Mouse (Mus musculus) lung, embryonic 16.5 days (tissue): ENCODE data around the gene Trim47. TPM values are rescaled to one million over a fixed set of nuclear protein-coding genes. Genes with fewer than 3 reads are reported as not detected.

ENCODE experiments used
- ATAC-seq: fragments of 200-750 bp; cut with Nextera tagmentation; 2 replicates; pipeline ENCODE4 v1.8.0; 2017; ENCODE audit warnings: low read depth, mild to moderate bottlenecking, moderate library complexity
- H3K27ac ChIP-seq: fragments of 300-500 bp; sonication (generic); 2 replicates; pipeline ENCODE4 v1.5.1; 2014; ENCODE audit warnings: mild to moderate bottlenecking, control low read depth, low read length
- H3K27me3 ChIP-seq: fragments of 300-500 bp; sonication (generic); 2 replicates; pipeline ENCODE4 v1.6.1; 2014; ENCODE audit warnings: low read depth, low read length, mixed read lengths; ENCODE audit not compliant: control insufficient read depth, insufficient read depth
- H3K36me3 ChIP-seq: fragments of 300-500 bp; sonication (generic); 2 replicates; pipeline ENCODE4 v1.6.1; 2014; ENCODE audit warnings: low read length; ENCODE audit not compliant: control insufficient read depth, insufficient read depth
- H3K4me1 ChIP-seq: fragments of 300-500 bp; sonication (generic); replicated peaks from 2 replicates; pipeline ENCODE4 v1.6.1; 2014; ENCODE audit warnings: low read length, mixed read lengths; ENCODE audit not compliant: control insufficient read depth, insufficient read depth
- H3K4me2 ChIP-seq: fragments of 300-500 bp; sonication (generic); 2 replicates; pipeline ENCODE4 v1.6.1; 2014; ENCODE audit warnings: low read depth, low read length, control low read depth
- H3K4me3 ChIP-seq: fragments of 300-500 bp; sonication (generic); 2 replicates; pipeline ENCODE4 v1.5.1; 2014; ENCODE audit warnings: mild to moderate bottlenecking, low read length, control low read depth
- H3K9ac ChIP-seq: fragments of 300-500 bp; sonication (generic); 2 replicates; pipeline ENCODE4 v1.6.1; 2014; ENCODE audit warnings: low read length, control low read depth
- H3K9me3 ChIP-seq: fragments of 300-500 bp; sonication (generic); 2 replicates; pipeline ENCODE4 v1.6.1; 2016; ENCODE audit warnings: low read length; ENCODE audit not compliant: control insufficient read depth
- WGBS: fragments of 180-500 bp; shearing (Covaris S2); extraction: QIAGEN DNeasy Blood & Tissue Kit; methylation state at CpG from one replicate; pipeline ENCODE4 v1.1.7; 2014; 5-methylcytosine and 5-hydroxymethylcytosine counted together
- polyA plus RNA-seq: library from polyadenylated mRNA; unstranded; fragments of >200 nt; fragmentation: Nextera tagmentation; extraction: Ambion mirVana; gene quantifications from 2 replicates; pipeline ENCODE4 v1.2.1, GENCODE M21; 2015

Gene Trim47
- polyA plus RNA-seq, 1 experiment from 2014 or later = 20.4 TPM

GRCm38 (mm10) chr11:116163002-116163401, 36.0 kb upstream of the Trim47 start:
- no peaks in the 10 kb centered on the region for H3K9me3 ChIP-seq
- H3K9ac ChIP-seq = no peak overlapping the region
- no peak overlapping the region for H3K27ac ChIP-seq
- H3K4me2 ChIP-seq = no peak overlapping the region
- H3K36me3 ChIP-seq = peaks cover 9% of the 10 kb centered on the region
- H3K4me3 ChIP-seq = no peak overlapping the region
- 49% methylated on average over 9 of the region's 9 CpGs for WGBS
- H3K27me3 ChIP-seq = no peaks in the 10 kb centered on the region
- peaks cover 15% of the 10 kb centered on the region for H3K4me1 ChIP-seq
- no peak for ATAC-seq

DNA sequence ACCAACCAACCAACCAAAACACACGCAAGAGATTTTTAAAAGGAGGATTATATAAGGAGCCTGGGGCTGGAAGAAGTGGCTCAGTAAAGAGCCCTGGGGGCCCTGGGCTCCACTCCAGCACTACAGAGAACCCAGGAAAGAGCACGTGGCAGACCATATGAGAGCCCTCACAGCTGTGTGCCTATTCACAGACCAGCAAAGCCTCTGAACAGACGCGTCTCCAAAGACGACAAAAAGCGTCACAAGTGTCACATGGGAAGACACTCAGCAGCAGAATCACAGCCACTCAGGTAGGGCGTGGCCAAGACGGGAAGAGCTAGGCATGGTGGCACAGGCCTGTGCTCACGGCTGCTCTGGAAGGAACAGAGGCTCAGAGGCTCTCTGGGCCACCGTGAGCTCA, 35.1 kb upstream of the Trim47 start:
- Histone ChIP-seq H3K4me2 (no peak overlapping the region), H3K4me1 (peaks cover 15% of the 10 kb centered on the region), H3K9me3 (no peaks in the 10 kb centered on the region), H3K36me3 (peaks cover 9% of the 10 kb centered on the region), H3K4me3 (no peak overlapping the region), H3K27ac (no peak overlapping the region), H3K27me3 (no peaks in the 10 kb centered on the region), H3K9ac (no peak overlapping the region)
- 65% methylated on average over 10 of the region's 10 CpGs for WGBS
- 0 out of 2 replicates have a peak, but pooled peaks have one; percentile 52 for ATAC-seq

- no peaks in the 10 kb centered on the region for H3K27me3 ChIP-seq
- no peak overlapping the region for H3K27ac ChIP-seq
- H3K9ac ChIP-seq = no peak overlapping the region
- H3K4me1 ChIP-seq = peaks cover 8% of the 10 kb centered on the region; the same call in 1 of the 2 replicates
- ATAC-seq = no peak
- 54% methylated on average over 12 of the region's 12 CpGs for WGBS
- no peak overlapping the region for H3K4me3 ChIP-seq
- no peak overlapping the region for H3K4me2 ChIP-seq
- no peaks in the 10 kb centered on the region for H3K9me3 ChIP-seq
- H3K36me3 ChIP-seq = peaks cover 9% of the 10 kb centered on the region
Observed at GRCm38 (mm10) chr11:116161312-116161711, 34.3 kb upstream of the Trim47 start.

DNA sequence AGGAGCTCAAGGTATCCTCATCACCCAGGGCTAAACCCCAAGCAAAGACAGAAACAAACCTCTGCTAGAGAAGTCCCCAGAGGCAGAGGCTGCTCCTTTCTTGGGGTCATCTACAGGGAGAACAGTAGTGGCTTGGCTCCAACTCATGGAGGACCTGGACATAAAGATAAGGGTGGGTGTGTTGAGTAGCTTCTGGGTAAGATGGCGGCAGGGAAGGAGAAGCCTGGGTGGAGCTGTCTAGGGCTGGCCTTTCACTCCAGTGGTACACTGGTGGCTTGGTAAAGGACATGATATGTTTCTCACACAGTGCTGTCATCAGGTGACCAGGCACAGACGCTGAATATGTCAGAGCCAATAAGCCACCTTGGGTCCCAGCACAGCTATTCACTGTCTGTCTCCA, 23.9 kb upstream of the Trim47 start:
- Histone ChIP-seq H3K27me3 (no peaks in the 10 kb centered on the region), H3K9me3 (no peaks in the 10 kb centered on the region), H3K4me1 (no peaks in the 10 kb centered on the region), H3K27ac (no peak overlapping the region), H3K4me2 (no peak overlapping the region), H3K36me3 (peaks cover 36% of the 10 kb centered on the region), H3K9ac (no peak overlapping the region), H3K4me3 (no peak overlapping the region)
- 86% methylated on average over 2 of the region's 2 CpGs for WGBS
- ATAC-seq = no peak

DNA sequence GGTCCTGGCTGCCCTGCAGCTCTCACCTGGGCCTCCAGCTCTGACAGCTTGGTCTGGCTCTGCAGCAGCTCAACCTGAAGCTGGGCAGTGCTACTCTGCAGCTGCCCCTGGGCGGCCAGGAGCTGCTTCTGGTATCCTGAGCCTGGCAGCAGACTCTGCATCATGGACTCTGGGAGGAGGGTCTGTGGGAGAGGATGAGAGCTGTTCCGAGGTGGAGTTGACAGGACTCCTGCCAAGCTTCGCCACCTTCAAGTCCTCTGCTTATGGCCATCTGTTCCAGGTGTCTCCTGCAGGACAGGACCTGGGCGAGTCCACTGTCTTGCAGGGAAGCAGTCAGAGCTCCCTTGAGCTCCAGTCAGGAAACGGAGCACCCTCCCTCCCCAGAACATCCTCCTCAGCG, 22.3 kb upstream of the Trim47 start:
- no peak overlapping the region for H3K27ac ChIP-seq
- no peak overlapping the region for H3K4me2 ChIP-seq
- H3K27me3 ChIP-seq = no peaks in the 10 kb centered on the region
- H3K9ac ChIP-seq = no peak overlapping the region
- no peak overlapping the region for H3K4me3 ChIP-seq
- H3K36me3 ChIP-seq = peaks cover 37% of the 10 kb centered on the region
- no peak for ATAC-seq
- no peaks in the 10 kb centered on the region for H3K9me3 ChIP-seq
- 0 out of 2 replicates have a peak, but pooled peaks cover 4% of the 10 kb centered on the region for H3K4me1 ChIP-seq
- 81% methylated on average over 6 of the region's 6 CpGs for WGBS

DNA sequence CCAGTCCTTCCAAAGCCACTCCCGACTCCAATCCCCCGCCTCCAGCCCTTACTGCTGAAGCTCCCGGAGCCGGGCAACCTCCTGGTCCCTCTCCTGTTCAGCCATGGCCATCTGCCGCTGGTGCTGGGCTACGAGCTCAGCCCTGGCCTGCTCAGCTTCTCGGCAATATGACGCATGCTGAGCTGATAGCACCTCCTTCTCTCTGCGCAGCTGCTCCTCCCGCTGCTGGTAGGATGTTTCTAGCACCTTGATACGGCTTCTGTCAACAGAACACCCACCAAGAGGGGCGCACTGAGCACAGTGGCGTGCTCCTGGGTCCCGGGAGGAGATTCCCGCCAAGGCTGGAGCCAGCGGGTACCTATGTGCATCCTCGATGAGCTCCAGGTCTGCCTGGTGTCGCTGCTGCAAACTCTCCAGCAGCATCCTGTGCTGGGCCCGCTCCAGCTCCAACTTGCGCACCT, 21.8 kb upstream of the Trim47 start:
- Histone ChIP-seq H3K27ac (no peak overlapping the region), H3K9ac (no peak overlapping the region)

GRCm38 (mm10) chr11:116146294-116146985, 19.4 kb upstream of the Trim47 start:
- Histone ChIP-seq H3K27me3 (no peaks in the 10 kb centered on the region), H3K4me3 (no peak overlapping the region), H3K4me2 (no peak overlapping the region), H3K4me1 (0 out of 2 replicates have a peak, but pooled peaks cover 4% of the 10 kb centered on the region), H3K9me3 (no peaks in the 10 kb centered on the region), H3K9ac (no peak overlapping the region; the same call in 1 of the 2 replicates), H3K36me3 (peaks cover 42% of the 10 kb centered on the region), H3K27ac (peak overlapping the region; percentile 80)
- 75% methylated on average over 25 of the region's 25 CpGs for WGBS
- ATAC-seq = peak; percentile 60

More for the DNA sequence above, 21.8 kb upstream of the Trim47 start:
- no peak overlapping the region for H3K4me2 ChIP-seq
- no peaks in the 10 kb centered on the region for H3K9me3 ChIP-seq
- H3K4me3 ChIP-seq = no peak overlapping the region
- 54% methylated on average over 20 of the region's 20 CpGs for WGBS
- peaks cover 37% of the 10 kb centered on the region for H3K36me3 ChIP-seq
- 0 out of 2 replicates have a peak, but pooled peaks cover 4% of the 10 kb centered on the region for H3K4me1 ChIP-seq
- H3K27me3 ChIP-seq = no peaks in the 10 kb centered on the region
- no peak for ATAC-seq

GRCm38 (mm10) chr11:116145481-116146293, 18.7 kb upstream of the Trim47 start:
- Histone ChIP-seq H3K9me3 (no peaks in the 10 kb centered on the region), H3K4me2 (no peak overlapping the region), H3K4me1 (0 out of 2 replicates have a peak, but pooled peaks cover 4% of the 10 kb centered on the region), H3K4me3 (no peak overlapping the region), H3K27ac (peak overlapping the region; percentile 80), H3K36me3 (peaks cover 38% of the 10 kb centered on the region), H3K27me3 (no peaks in the 10 kb centered on the region), H3K9ac (0 out of 2 replicates have a peak overlapping the region, but pooled peaks have one; percentile 23)
- peak; percentile 30; the same call in 1 of the 2 replicates for ATAC-seq
- 65% methylated on average over 18 of the region's 18 CpGs for WGBS

DNA sequence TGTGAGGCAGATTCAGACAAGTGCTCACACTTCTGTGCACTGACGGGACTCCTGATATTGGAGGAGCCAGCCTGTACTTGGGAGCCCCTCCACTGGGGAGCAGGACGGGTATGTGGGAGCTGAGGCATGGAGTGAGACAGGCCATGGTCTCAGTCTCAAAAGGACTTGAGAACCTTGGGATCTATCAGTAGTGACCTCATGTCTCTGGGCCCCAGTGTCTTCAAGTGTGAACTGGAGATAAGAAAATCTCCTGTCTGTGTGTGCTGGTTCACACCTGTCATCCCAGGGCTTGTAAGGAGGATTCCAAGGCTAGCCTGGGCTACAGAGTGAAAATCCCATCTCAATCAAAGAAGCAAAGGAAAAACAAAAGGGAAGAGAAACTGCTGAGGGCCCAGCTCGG, 16.5 kb upstream of the Trim47 start:
- no peaks in the 10 kb centered on the region for H3K27me3 ChIP-seq
- ATAC-seq = no peak
- peaks cover 31% of the 10 kb centered on the region for H3K36me3 ChIP-seq
- no peak overlapping the region for H3K9ac ChIP-seq
- H3K9me3 ChIP-seq = no peaks in the 10 kb centered on the region
- 0 out of 2 replicates have a peak, but pooled peaks cover 4% of the 10 kb centered on the region for H3K4me1 ChIP-seq
- no peak overlapping the region for H3K27ac ChIP-seq
- WGBS = 86% methylated on average over 3 of the region's 3 CpGs
- H3K4me3 ChIP-seq = no peak overlapping the region
- no peak overlapping the region for H3K4me2 ChIP-seq
